Mouse (Mus musculus): ENCODE results near the gene St3gal4.

GRCm38 (mm10) chr9:35145829-35146228 lies 26.8 kb upstream of the St3gal4 start:
- TF ChIP-seq CTCF (IDR thresholded peaks at IDR 0.05; ENCODE audit: borderline replicate concordance, insufficient read depth, low read depth, low read length) (no peak), POLR2A (IDR thresholded peaks at IDR 0.05; ENCODE audit: borderline replicate concordance, insufficient read depth, low read length) (no peak)
